Mouse (Mus musculus) kidney, embryonic 16.5 days (tissue): ENCODE data around the gene Rab3gap1. TPM values are rescaled to one million over a fixed set of nuclear protein-coding genes. Genes with fewer than 3 reads are reported as not detected.
A peak's percentile ranks its signal among the peaks of the same experiment; 100 is the strongest.

Experiments
- ATAC-seq: fragments of 200-750 bp; cut with Nextera tagmentation; 2 replicates; pipeline ENCODE4 v1.8.0; 2017; ENCODE audit warnings: moderate TSS enrichment; ENCODE audit not compliant: low FRiP score, low TSS enrichment
- H3K27ac ChIP-seq: fragments of 300-500 bp; sonication (generic); 2 replicates; pipeline ENCODE4 v1.5.1; 2014; ENCODE audit warnings: low read length
- H3K27me3 ChIP-seq: fragments of 300-500 bp; sonication (generic); 2 replicates; pipeline ENCODE4 v1.6.1; 2014; ENCODE audit warnings: low read length, control low read depth, mixed read lengths; ENCODE audit not compliant: insufficient read depth
- H3K36me3 ChIP-seq: fragments of 300-500 bp; sonication (generic); 2 replicates; pipeline ENCODE4 v1.6.1; 2014; ENCODE audit warnings: low read length, control low read depth, mixed read lengths; ENCODE audit not compliant: insufficient read depth
- H3K4me1 ChIP-seq: fragments of 300-500 bp; sonication (generic); 2 replicates; pipeline ENCODE4 v1.6.1; 2014; ENCODE audit warnings: low read length, control low read depth, mixed read lengths; ENCODE audit not compliant: insufficient read depth
- H3K4me2 ChIP-seq: fragments of 300-500 bp; sonication (generic); replicated peaks from 2 replicates; pipeline ENCODE4 v1.6.1; 2014; ENCODE audit warnings: low read depth, low read length
- H3K4me3 ChIP-seq: fragments of 300-500 bp; sonication (generic); 2 replicates; pipeline ENCODE4 v1.5.1; 2014; ENCODE audit warnings: mild to moderate bottlenecking, low read length
- H3K9ac ChIP-seq: fragments of 300-500 bp; sonication (generic); replicated peaks from 2 replicates; pipeline ENCODE4 v1.6.1; 2014; ENCODE audit warnings: low read length
- H3K9me3 ChIP-seq: fragments of 300-500 bp; sonication (generic); 2 replicates; pipeline ENCODE4 v1.6.1; 2016; ENCODE audit warnings: low read length, control low read depth
- WGBS: fragments of 180-500 bp; shearing (Covaris S2); extraction: QIAGEN DNeasy Blood & Tissue Kit; methylation state at CpG from one replicate; pipeline ENCODE4 v1.1.7; 2014; 5-methylcytosine and 5-hydroxymethylcytosine counted together
- polyA plus RNA-seq: library from polyadenylated mRNA; unstranded; fragments of >200 nt; fragmentation: Nextera tagmentation; extraction: Ambion mirVana; gene quantifications from 2 replicates; pipeline ENCODE4 v1.2.1, GENCODE M21; 2015

The Rab3gap1 gene
- polyA plus RNA-seq, 1 experiment from 2014 or later = 25.4 TPM

DNA sequence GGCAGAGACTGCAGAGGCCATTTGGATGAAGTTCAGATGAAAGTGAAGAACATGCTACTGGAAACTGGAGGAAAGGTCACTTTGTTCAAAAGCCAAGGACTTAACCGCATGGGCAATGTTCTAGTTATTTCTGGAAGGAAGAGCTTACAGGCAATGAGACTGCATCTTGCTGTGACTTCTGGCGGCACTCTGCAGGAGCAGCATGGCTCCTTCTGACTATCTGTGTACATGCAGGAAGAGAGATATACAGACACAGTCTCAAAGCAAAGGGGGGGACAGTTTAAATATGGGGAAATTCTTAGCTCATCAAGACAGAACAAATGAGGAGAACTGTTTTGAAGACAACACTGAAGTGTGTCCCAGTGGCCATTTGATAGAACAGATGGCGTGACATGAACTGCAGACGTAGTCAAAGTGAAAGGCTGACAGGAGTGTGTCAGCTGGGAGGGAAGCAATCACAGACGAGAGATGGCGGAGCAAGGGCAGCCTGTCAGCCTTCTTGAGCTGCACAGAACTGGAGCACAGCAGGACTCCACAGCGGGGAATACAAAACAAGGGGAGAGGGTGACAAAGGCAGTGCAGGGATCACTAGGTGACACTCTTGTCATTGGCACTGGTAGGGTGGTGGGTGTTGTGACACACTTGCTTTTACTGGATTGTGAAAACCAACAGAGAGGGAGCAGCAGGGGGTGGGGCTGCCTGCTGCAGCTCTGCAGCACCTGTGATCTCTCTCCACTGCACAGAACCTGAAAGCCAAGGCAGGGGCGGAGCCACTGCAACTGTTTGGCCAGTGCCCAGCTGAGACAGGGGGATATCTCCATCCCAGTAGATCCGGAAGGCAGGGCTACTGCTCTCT is 121.5 kb downstream of the Rab3gap1 start:
- no peak overlapping the region for H3K4me2 ChIP-seq
- H3K27ac ChIP-seq = no peak overlapping the region
- no peak overlapping the region for H3K4me3 ChIP-seq
- H3K9me3 ChIP-seq = no peaks in the 10 kb centered on the region
- peaks cover 4% of the 10 kb centered on the region; the same call in 1 of the 2 replicates for H3K4me1 ChIP-seq
- peaks cover 3% of the 10 kb centered on the region; the same call in 1 of the 2 replicates for H3K36me3 ChIP-seq
- no peaks in the 10 kb centered on the region for H3K27me3 ChIP-seq
- WGBS = 71% methylated on average over 9 of the region's 9 CpGs
- 0 out of 2 replicates have a peak, but pooled peaks have one; percentile 35 for ATAC-seq
- no peak overlapping the region for H3K9ac ChIP-seq

Other genes starting within 250 kb of the Rab3gap1 start
- gene Tmem163, start 189.2 kb upstream of the Rab3gap1 start, polyA plus RNA-seq = 0.99 and 1.7 TPM in 2 replicates
- gene Acmsd, start 139.4 kb upstream of the Rab3gap1 start, polyA plus RNA-seq = 2.0 and 3.2 TPM in 2 replicates
- gene Ccnt2, start 94.6 kb upstream of the Rab3gap1 start, polyA plus RNA-seq = 76.9 and 88.9 TPM in 2 replicates
- 0.09 TPM in 1 of 2 replicates, not detected in the other for gene Map3k19, start 13.7 kb upstream of the Rab3gap1 start, polyA plus RNA-seq
- gene Zranb3, start 234.3 kb downstream of the Rab3gap1 start, polyA plus RNA-seq = 10.4 and 13.4 TPM in 2 replicates
- 47.1 and 65.1 TPM in 2 replicates for gene R3hdm1, start 234.5 kb downstream of the Rab3gap1 start, polyA plus RNA-seq